Mouse (Mus musculus) megakaryocyte progenitor cell, adult 5-6 weeks (primary cell): ENCODE results near the gene Nxph4. TPM values are rescaled to one million over a fixed set of nuclear protein-coding genes. Genes with fewer than 3 reads are reported as not detected.

Experiments used
- ATAC-seq: replicated peaks from 2 replicates; pipeline ENCODE4 v1.8.0; 2016; ENCODE audit warnings: mild to moderate bottlenecking, moderate TSS enrichment, inconsistent platforms; ENCODE audit not compliant: poor library complexity
- total RNA-seq, 2 experiments: library from RNA; stranded (forward) in 1 of 2; stranded (reverse) in 1 of 2; fragments of 157-497, 149-512 nt in 1 of 2; fragments of 200-1000 nt in 1 of 2; gene quantifications; 2 replicates each; pipeline versions ENCODE4 v1.2.3 to v1.2.4; 2015 to 2017

Gene Nxph4
- total RNA-seq, 2 experiments from 2014 or later, result not detected

- ATAC-seq, result no peak
Observed at GRCm38 (mm10) chr10:127516576-127517260, 17.6 kb downstream of the Nxph4 start.

DNA sequence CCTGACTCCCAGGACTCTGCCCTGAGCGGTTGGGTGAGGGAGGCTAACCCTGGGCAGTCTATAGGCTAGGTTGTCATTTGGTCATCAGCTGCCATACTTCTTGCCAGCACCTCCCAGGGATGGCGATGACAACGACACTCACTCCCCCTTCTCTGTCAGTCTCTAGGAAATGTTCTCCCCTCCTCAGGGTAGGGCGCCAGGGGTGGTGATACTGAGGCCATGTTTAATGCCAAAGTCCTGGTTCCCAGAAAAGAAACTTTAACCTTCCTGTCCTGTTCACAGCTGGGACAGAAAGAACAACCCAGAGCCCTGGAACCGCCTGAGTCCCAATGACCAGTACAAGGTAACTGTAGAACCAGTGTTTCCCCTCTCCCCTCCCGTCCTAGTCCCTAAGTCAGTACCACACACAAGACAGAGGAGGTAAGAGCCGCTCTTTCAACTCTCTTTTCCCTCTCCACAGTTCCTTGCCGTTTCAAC, 18.3 kb downstream of the Nxph4 start:
- no peak for ATAC-seq

GRCm38 (mm10) chr10:127515271-127515982, 18.9 kb downstream of the Nxph4 start:
- ATAC-seq, result no peak

- no peak for ATAC-seq
Observed at GRCm38 (mm10) chr10:127514764-127515163, 19.6 kb downstream of the Nxph4 start, which contains the start of gene Ndufa4l2. Gene Ndufa4l2 (plus strand): TSS chr10:127514967.

GRCm38 (mm10) chr10:127514111-127514698, 20.2 kb downstream of the Nxph4 start:
- no peak for ATAC-seq

DNA sequence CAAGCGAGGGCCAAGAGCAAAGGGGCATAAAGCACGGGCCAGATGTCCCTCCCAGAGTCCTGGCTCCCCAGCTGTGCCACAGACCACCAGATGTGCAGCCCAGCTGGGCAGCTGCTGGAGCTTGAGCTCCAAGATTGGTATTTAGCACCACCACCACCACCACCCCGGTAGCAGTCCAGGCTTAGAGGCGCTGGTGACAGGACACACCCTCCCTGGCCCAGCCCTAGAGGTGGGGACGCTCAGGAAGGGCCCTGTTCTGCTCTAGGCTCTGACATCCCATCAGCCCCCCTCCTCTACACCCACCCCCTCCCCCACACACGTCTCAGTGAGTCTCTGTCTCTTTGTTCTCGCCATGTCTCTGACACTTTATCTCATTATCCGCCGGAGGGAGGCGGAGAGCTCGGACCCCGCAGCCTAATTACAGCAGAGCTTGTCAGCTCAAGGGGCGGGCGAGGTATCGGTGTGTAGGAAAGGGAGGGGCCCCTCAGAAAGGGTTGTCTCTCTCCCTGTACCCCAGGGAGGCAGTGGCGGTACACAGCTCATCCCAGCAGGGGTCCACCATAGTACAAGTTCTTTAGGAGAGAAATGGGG, 20.8 kb downstream of the Nxph4 start:
- ATAC-seq, result peak; percentile 9; the same call in 1 of the 2 replicates

DNA sequence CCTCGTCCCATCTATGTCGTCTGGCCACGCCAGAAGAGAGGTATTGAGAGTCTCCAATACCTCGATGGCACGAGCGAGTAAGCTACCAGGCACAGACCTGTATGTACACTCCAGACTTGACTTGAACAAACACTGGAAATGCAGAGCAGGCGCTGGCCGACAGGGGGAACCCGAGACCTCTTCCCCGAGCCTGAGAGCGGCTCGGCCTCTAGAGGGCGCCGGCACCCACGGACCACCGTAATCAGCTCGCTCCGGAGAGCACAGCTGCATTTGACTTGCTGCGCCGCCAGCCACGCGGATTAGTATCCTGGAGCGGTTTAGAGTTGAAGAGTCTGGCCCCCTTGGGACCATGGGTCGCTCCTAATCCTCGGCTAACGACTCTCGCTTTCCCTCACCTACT, 21.5 kb downstream of the Nxph4 start:
- ATAC-seq, result peak; percentile 74

- ATAC-seq, result no peak
Observed at GRCm38 (mm10) chr10:127512307-127512666, 22.1 kb downstream of the Nxph4 start.

- ATAC-seq, result 0 out of 2 replicates have a peak, but pooled peaks have one; percentile 3
Observed at GRCm38 (mm10) chr10:127511634-127512306, 22.6 kb downstream of the Nxph4 start.

- no peak for ATAC-seq
Observed at GRCm38 (mm10) chr10:127510895-127511617, 23.3 kb downstream of the Nxph4 start.

GRCm38 (mm10) chr10:127509837-127510701, 24.3 kb downstream of the Nxph4 start:
- ATAC-seq, result no peak

GRCm38 (mm10) chr10:127509051-127509836, 25.1 kb downstream of the Nxph4 start:
- ATAC-seq, result peak; percentile 40

DNA sequence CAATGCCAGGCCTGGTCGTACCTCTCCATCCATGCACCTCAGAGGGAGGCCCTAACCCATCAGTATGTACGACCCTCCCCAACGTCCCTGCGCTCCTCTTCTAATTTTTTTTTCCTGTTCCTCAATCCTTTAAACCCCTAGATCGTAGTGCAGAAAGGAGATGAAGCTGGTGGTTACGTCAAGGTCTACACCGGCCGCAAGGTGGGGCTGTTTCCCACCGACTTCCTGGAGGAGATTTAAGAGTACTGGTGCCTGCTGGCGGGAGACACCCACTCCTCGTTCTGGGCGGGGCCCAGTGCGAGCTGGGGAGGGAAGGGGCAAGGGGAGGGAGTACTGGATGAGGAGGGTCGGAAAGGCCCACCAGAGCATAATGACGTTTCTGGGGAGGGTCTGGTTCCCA, 26.1 kb downstream of the Nxph4 start:
- ATAC-seq, result peak; percentile 62

DNA sequence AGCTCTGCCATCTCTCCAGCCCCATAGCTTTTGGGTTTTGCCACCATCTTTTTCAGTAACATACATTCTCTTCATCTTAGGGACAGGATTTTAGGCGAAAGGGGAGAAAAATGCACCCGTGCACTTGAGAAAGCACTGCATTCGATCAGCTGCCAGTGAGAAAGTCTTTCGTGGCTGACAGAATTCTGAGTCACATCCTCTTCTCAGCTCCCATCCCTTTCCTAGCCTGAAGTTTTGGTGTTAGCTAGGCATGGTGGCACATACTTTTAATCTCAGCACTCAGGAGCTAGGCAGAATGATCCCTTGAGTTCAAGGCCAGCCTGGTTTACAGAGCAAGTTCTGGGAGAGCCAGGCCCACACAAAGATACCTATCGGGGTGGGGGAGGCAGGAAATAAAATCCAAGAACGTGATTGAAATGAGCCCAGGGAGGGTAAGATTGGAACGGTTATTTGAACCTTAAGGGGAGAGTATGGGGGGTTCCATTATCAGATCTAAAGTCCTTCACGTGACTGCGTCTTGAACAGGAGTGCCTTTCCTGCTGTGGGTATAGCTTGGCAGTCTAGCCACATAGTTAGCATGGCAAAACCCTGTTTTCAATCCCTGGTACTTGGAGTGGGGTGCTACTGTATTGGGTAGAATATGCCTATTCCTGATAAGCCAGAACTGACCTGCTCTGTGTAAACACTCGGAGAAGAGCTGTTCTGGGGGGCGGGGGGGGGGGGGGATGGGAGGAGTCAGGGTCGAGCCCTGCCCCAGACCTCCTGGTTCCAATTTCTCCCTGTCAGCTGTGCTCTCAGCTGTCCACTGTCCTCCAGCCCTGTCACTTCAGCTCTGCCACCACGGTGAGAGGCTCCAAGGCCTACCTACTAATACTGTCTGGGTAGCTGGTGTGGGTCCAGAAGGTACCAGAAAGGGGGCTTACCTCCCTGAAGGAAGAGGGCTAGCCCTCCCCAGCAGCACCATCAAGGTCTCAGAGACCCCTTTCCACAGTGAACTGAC, 33.2 kb downstream of the Nxph4 start, which contains the start of gene Stac3:
Gene Stac3 (plus strand): TSS at position 793 of the 1,000 bp plus-strand sequence.
- ATAC-seq, result no peak

DNA sequence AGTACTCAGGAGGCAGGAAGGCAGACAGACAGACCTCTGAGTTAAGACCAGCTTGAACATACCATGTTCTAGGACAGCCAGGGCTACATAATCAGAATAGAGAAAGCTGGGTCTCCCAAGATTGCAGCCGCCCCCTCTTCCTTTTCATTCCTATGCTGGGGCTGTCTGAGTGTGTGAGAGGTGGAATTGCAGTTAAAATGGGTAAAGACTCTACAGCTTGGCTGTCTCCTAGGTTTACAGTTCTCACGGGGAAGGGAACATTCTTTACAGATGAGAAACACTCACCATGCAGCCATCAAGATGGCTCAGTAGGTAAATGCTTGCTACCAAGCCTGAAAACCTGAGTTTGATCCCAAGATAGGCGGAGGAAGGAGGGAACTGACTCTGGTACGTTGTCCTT, 34.3 kb downstream of the Nxph4 start:
- no peak for ATAC-seq

DNA sequence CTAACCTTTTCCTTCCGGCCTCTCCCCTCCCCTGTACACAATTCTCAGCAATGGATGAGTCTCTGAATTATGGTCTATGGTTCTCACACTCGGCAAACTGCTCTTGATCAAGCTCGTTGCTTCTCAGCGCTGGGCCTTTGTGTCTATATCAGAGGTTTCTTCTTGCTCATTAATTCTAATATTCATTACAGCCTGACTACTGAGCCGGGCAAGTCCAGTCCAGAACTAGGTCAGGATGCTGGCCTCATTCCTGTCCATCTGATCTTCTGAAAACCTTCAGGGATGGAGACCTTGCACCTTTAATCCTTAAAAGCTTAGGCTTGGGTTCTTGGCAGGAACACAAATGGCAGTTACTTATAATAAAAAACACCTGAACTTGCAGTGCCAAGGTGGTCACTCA, 34.8 kb downstream of the Nxph4 start:
- no peak for ATAC-seq

DNA sequence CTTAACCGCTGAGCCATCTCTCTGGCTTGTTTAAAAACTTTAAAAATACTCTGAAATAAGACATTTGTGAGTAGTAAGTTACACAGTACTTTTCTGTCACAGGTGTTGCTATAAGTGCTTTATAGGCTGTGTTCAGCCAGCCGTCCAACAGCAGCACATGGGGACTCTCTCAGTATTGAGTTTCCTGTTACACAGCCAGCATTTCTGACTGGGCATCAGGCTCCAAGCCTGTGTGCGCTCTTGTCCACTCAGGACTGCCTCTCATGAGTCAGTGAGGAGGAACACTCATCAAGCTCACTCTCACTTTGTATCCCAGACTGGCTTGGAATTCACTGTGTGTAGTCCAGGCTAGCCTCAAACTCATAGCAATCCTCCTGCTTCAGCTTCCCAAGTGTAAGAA, 38.2 kb downstream of the Nxph4 start:
- no peak for ATAC-seq
